Mouse (Mus musculus) heart, postnatal 10 days (tissue): ENCODE data around the gene Clec2d. TPM values are rescaled to one million over a fixed set of nuclear protein-coding genes. Genes with fewer than 3 reads are reported as not detected.
"Not testable (repeated sequence)": the region's sequence is repeated elsewhere in the genome, so short reads cannot be mapped to it uniquely, and the experiment has no call there.

ENCODE experiments used
- DNase-seq, 2 experiments: peaks; one replicate each; pipeline ENCODE4 v3.0.0; 2021
- intact Hi-C: fragments of 180-260 bp; cut with DNase I; formaldehyde crosslinking; loops from one replicate; pipeline ENCODE4 v1.15.1; 2025
- total RNA-seq, 2 experiments: library from RNA; stranded (reverse); gene quantifications; 2 replicates each; pipeline ENCODE4 v1.2.3; 2021

Clec2d gene
- 10 to 100 TPM; 28.8 to 38.7 TPM for total RNA-seq

- peak; percentile 89 to 91 for DNase-seq
- intact Hi-C loops, result loop anchor here (1.0 to 10.0 kb wide), 5 partner anchors 58 to 338 kb away; partner anchors contain the start of gene BC035044
These were observed at the start of gene Clec2d for GRCm38 (mm10) chr6:129180403-129181169. Clec2d (plus strand) TSS chr6:129180615.

GRCm38 (mm10) chr6:129132604-129133341 is 47.6 kb upstream of the Clec2d start:
- intact Hi-C loops, result loop anchor here (5.0 kb wide), 1 partner anchor 35 kb away; no protein-coding TSS in a partner anchor
- no peak for DNase-seq

GRCm38 (mm10) chr6:129146812-129147211 is 33.6 kb upstream of the Clec2d start:
- DNase-seq, result peak; percentile 17 to 26

GRCm38 (mm10) chr6:129160103-129160502 is 20.3 kb upstream of the Clec2d start:
- DNase-seq, result peak; percentile 37 to 51
- intact Hi-C loops, result no loop called here

More at GRCm38 (mm10) chr6:129146812-129147211, 33.6 kb upstream of the Clec2d start:
- intact Hi-C loops, result no loop called here

GRCm38 (mm10) chr6:129161136-129161535 is 19.3 kb upstream of the Clec2d start:
- DNase-seq, result no peak
- intact Hi-C loops, result no loop called here

- DNase-seq, result no peak
- intact Hi-C loops, result no loop called here
These were observed 18.5 kb upstream of the Clec2d start for GRCm38 (mm10) chr6:129161951-129162350.

GRCm38 (mm10) chr6:129162587-129163159 is 17.7 kb upstream of the Clec2d start:
- no peak for DNase-seq
- intact Hi-C loops, result no loop called here

GRCm38 (mm10) chr6:129163606-129164005 is 16.8 kb upstream of the Clec2d start:
- intact Hi-C loops, result no loop called here

GRCm38 (mm10) chr6:129170925-129171324 is 9.5 kb upstream of the Clec2d start:
- no peak for DNase-seq
- intact Hi-C loops, result no loop called here

More at GRCm38 (mm10) chr6:129163606-129164005, 16.8 kb upstream of the Clec2d start:
- no peak for DNase-seq

GRCm38 (mm10) chr6:129171675-129172074 is 8.7 kb upstream of the Clec2d start:
- no peak for DNase-seq
- intact Hi-C loops, result no loop called here

GRCm38 (mm10) chr6:129174836-129175235 is 5.6 kb upstream of the Clec2d start:
- intact Hi-C loops, result no loop called here

GRCm38 (mm10) chr6:129175612-129176011 is 4.8 kb upstream of the Clec2d start:
- intact Hi-C loops, result no loop called here
- no peak for DNase-seq

More at GRCm38 (mm10) chr6:129174836-129175235, 5.6 kb upstream of the Clec2d start:
- DNase-seq, result no peak

GRCm38 (mm10) chr6:129176621-129177020 is 3.8 kb upstream of the Clec2d start:
- DNase-seq, result no peak
- intact Hi-C loops, result no loop called here

- intact Hi-C loops, result no loop called here
- no peak for DNase-seq
These were observed 1.1 kb upstream of the Clec2d start for GRCm38 (mm10) chr6:129179281-129179680.

GRCm38 (mm10) chr6:129179831-129180230 is 584 bp upstream of the Clec2d start:
- DNase-seq, result not testable (repeated sequence)
- intact Hi-C loops, result loop anchor here (1.0 to 10.0 kb wide), 5 partner anchors 58 to 337 kb away; partner anchors contain the start of gene BC035044

GRCm38 (mm10) chr6:129181249-129181648 is 834 bp downstream of the Clec2d start:
- DNase-seq, result no peak
- intact Hi-C loops, result loop anchor here (2.0 to 10.0 kb wide), 4 partner anchors 86 to 338 kb away; partner anchors contain the start of gene BC035044

- intact Hi-C loops, result loop anchor here (2.0 to 10.0 kb wide), 4 partner anchors 87 to 339 kb away; partner anchors contain the start of gene BC035044
These were observed 1.3 kb downstream of the Clec2d start for GRCm38 (mm10) chr6:129181683-129182082.

GRCm38 (mm10) chr6:129182518-129182917 is 2.1 kb downstream of the Clec2d start:
- DNase-seq, result no peak
- intact Hi-C loops, result loop anchor here (10.0 kb wide), 2 partner anchors 198 to 288 kb away; partner anchors contain the start of gene BC035044

More at GRCm38 (mm10) chr6:129181683-129182082, 1.3 kb downstream of the Clec2d start:
- peak; percentile 53 to 62 for DNase-seq

GRCm38 (mm10) chr6:129184001-129184400 is 3.6 kb downstream of the Clec2d start:
- intact Hi-C loops, result loop anchor here (10.0 kb wide), 2 partner anchors 199 to 289 kb away; partner anchors contain the start of gene BC035044

GRCm38 (mm10) chr6:129184788-129185187 is 4.4 kb downstream of the Clec2d start:
- intact Hi-C loops, result loop anchor here (10.0 kb wide), 2 partner anchors 200 to 290 kb away; partner anchors contain the start of gene BC035044
- DNase-seq, result no peak

More at GRCm38 (mm10) chr6:129184001-129184400, 3.6 kb downstream of the Clec2d start:
- not testable (repeated sequence) for DNase-seq
